Mouse (Mus musculus) MEL (cell line): ENCODE results near the gene Mydgf. TPM values are rescaled to one million over a fixed set of nuclear protein-coding genes. Genes with fewer than 3 reads are reported as not detected.

Source experiments
- DNase-seq: peaks from one replicate; pipeline ENCODE4 v3.0.0; 2011; ENCODE audit warnings: low read depth, low spot score
- H3K27ac ChIP-seq: 2 replicates; pipeline ENCODE4 v1.5.1; 2012; ENCODE audit warnings: low read depth, mild to moderate bottlenecking, control low read depth, low read length, moderate library complexity; ENCODE audit not compliant: control insufficient read depth
- H3K27me3 ChIP-seq, 2 experiments: fragments of 150-350 bp in 1 of 2; sonication (generic) in 1 of 2; 2 replicates each; pipeline ENCODE4 v1.6.1; 2012; ENCODE audit warnings: low read length in 2 of 2, mild to moderate bottlenecking in 2 of 2, improper control_type of control experiment in 1 of 2, moderate library complexity in 1 of 2; ENCODE audit not compliant: insufficient read depth in 2 of 2, control insufficient read depth in 1 of 2
- H3K36me3 ChIP-seq, 2 experiments: 2 replicates each; pipeline ENCODE4 v1.6.1; 2012 to 2014; ENCODE audit warnings: low read length in 2 of 2, improper control_type of control experiment in 1 of 2, inconsistent platforms in 1 of 2, mild to moderate bottlenecking in 1 of 2; ENCODE audit not compliant: insufficient read depth in 2 of 2, control insufficient read depth in 1 of 2
- H3K4me1 ChIP-seq, 2 experiments: fragments of 150-350 bp in 1 of 2; sonication (generic) in 1 of 2; 2 replicates each; pipeline ENCODE4 v1.6.1; 2012; ENCODE audit warnings: low read length in 2 of 2, improper control_type of control experiment in 1 of 2, mild to moderate bottlenecking in 1 of 2; ENCODE audit not compliant: insufficient read depth in 2 of 2, control insufficient read depth in 1 of 2
- H3K4me3 ChIP-seq, 2 experiments: fragments of 150-350 bp in 1 of 2; sonication (generic) in 1 of 2; 2 replicates each; pipeline ENCODE4 v1.5.1; 2012; ENCODE audit warnings: low read depth in 2 of 2, low read length in 2 of 2, mild to moderate bottlenecking in 2 of 2, moderate library complexity in 2 of 2, control low read depth in 1 of 2, improper control_type of control experiment in 1 of 2; ENCODE audit not compliant: control insufficient read depth in 1 of 2, insufficient read depth in 1 of 2
- H3K79me2 ChIP-seq: 2 replicates; pipeline ENCODE4 v1.6.1; 2012; ENCODE audit warnings: mild to moderate bottlenecking, low read length, moderate library complexity; ENCODE audit not compliant: control insufficient read depth, poor library complexity, insufficient read depth
- H3K9ac ChIP-seq: 2 replicates; pipeline ENCODE4 v1.6.1; 2012; ENCODE audit warnings: low read depth, mild to moderate bottlenecking, control low read depth, low read length, moderate library complexity; ENCODE audit not compliant: control insufficient read depth, poor library complexity, severe bottlenecking
- H3K9me3 ChIP-seq: fragments of 150-350 bp; sonication (generic); replicated peaks from 2 replicates; pipeline ENCODE4 v1.6.1; 2012; ENCODE audit warnings: mild to moderate bottlenecking, low read length, improper control_type of control experiment, moderate library complexity; ENCODE audit not compliant: insufficient read depth
- BHLHE40 ChIP-seq: IDR thresholded peaks from 2 replicates; pipeline ENCODE4 v1.6.1; 2012; ENCODE audit warnings: low read depth, mild to moderate bottlenecking, inconsistent platforms, low read length, improper control_type of control experiment, borderline replicate concordance
- CHD1 ChIP-seq: IDR thresholded peaks from 2 replicates; pipeline ENCODE4 v1.6.1; 2012; ENCODE audit warnings: low read depth, mild to moderate bottlenecking, inconsistent platforms, low read length, improper control_type of control experiment
- CHD2 ChIP-seq: IDR thresholded peaks from 2 replicates; pipeline ENCODE4 v1.6.1; 2011; ENCODE audit warnings: low read length, improper control_type of control experiment
- E2F4 ChIP-seq: IDR thresholded peaks from 2 replicates; pipeline ENCODE4 v1.6.1; 2011; ENCODE audit warnings: low read depth, low read length, improper control_type of control experiment, borderline replicate concordance
- EP300 ChIP-seq, 2 experiments: IDR thresholded peaks; 2 replicates each; pipeline ENCODE4 v1.6.1; 2011; ENCODE audit warnings: improper control_type of control experiment in 2 of 2, low read length in 2 of 2, low read depth in 1 of 2, mild to moderate bottlenecking in 1 of 2
- GATA1 ChIP-seq: IDR thresholded peaks from 2 replicates; pipeline ENCODE4 v1.6.1; 2011; ENCODE audit warnings: low read depth, low read length, improper control_type of control experiment
- HCFC1 ChIP-seq: IDR thresholded peaks from 2 replicates; pipeline ENCODE4 v1.6.1; 2012; ENCODE audit warnings: low read depth, mild to moderate bottlenecking, inconsistent platforms, low read length, improper control_type of control experiment, moderate library complexity
- KAT2A ChIP-seq: conservative IDR thresholded peaks from 2 replicates; pipeline ENCODE4 v1.6.1; 2012; ENCODE audit warnings: low read depth, low read length, improper control_type of control experiment, inconsistent platforms
- MAFK ChIP-seq: IDR thresholded peaks from 2 replicates; pipeline ENCODE4 v1.6.1; 2011; ENCODE audit warnings: low read depth, mild to moderate bottlenecking, low read length, improper control_type of control experiment, borderline replicate concordance
- MEF2A ChIP-seq: IDR thresholded peaks from 2 replicates; pipeline ENCODE4 v1.6.1; 2014; ENCODE audit warnings: low read depth, mild to moderate bottlenecking, inconsistent platforms, low read length, improper control_type of control experiment; ENCODE audit not compliant: poor library complexity, insufficient replicate concordance, severe bottlenecking; ENCODE audit errors: extremely low read depth
- MYC ChIP-seq: IDR thresholded peaks from 2 replicates; pipeline ENCODE4 v1.6.1; 2011; ENCODE audit warnings: low read depth, mild to moderate bottlenecking, low read length, improper control_type of control experiment, moderate library complexity
- NELFE ChIP-seq: IDR thresholded peaks from 2 replicates; pipeline ENCODE4 v1.6.1; 2011; ENCODE audit warnings: low read depth, low read length, improper control_type of control experiment
- POLR2AphosphoS5 ChIP-seq: IDR thresholded peaks from 2 replicates; pipeline ENCODE4 v1.6.1; 2012; ENCODE audit warnings: low read depth, borderline replicate concordance, mild to moderate bottlenecking, inconsistent platforms, low read length, moderate library complexity, mixed read lengths
- RAD21 ChIP-seq: IDR thresholded peaks from 2 replicates; pipeline ENCODE4 v1.6.1; 2011; ENCODE audit warnings: mild to moderate bottlenecking, low read depth, low read length, improper control_type of control experiment
- SMC3 ChIP-seq: IDR thresholded peaks from 2 replicates; pipeline ENCODE4 v1.6.1; 2011; ENCODE audit warnings: low read depth, low read length, improper control_type of control experiment
- UBTF ChIP-seq: IDR thresholded peaks from 2 replicates; pipeline ENCODE4 v1.6.1; 2012; ENCODE audit warnings: low read depth, mild to moderate bottlenecking, inconsistent platforms, low read length, improper control_type of control experiment, moderate library complexity, borderline replicate concordance; ENCODE audit not compliant: insufficient read depth
- USF1 ChIP-seq: IDR thresholded peaks from 2 replicates; pipeline ENCODE4 v1.6.1; 2014; ENCODE audit warnings: low read depth, mild to moderate bottlenecking, inconsistent platforms, low read length, improper control_type of control experiment, moderate library complexity
- ZC3H11A ChIP-seq: IDR thresholded peaks from 2 replicates; pipeline ENCODE4 v1.6.1; 2012; ENCODE audit warnings: low read depth, mild to moderate bottlenecking, inconsistent platforms, low read length, improper control_type of control experiment
- polyA plus RNA-seq, 2 experiments: library from polyadenylated mRNA; stranded (reverse) in 1 of 2; unstranded in 1 of 2; fragments of >175 nt in 1 of 2; fragments of >200 nt in 1 of 2; gene quantifications; 2 replicates each; pipeline versions ENCODE4 v1.2.1 to v1.2.4; 2012; ENCODE audit warnings: low replicate concordance in 2 of 2, low read depth in 1 of 2; ENCODE audit not compliant: insufficient read length in 2 of 2, insufficient read depth in 1 of 2, missing spikeins in 1 of 2
- total RNA-seq: library from RNA; depleted of rRNA; stranded (reverse); fragments of 300-350 nt; gene quantifications from 2 replicates; pipeline ENCODE4 v1.2.3, GENCODE M21; 2012

Gene Mydgf
- total and polyA plus RNA-seq, 3 experiments, result 117 to 137 TPM; not detected in 1

GRCm38 (mm10) chr17:56159729-56160128, 24.0 kb downstream of the Mydgf start (continued):
- peak; percentile 79 for TF ChIP-seq SMC3
- TF ChIP-seq, all 39 proteins: peak for 4

GRCm38 (mm10) chr17:56153643-56154042, 30.1 kb downstream of the Mydgf start:
- H3K79me2 ChIP-seq, result no peaks in the 10 kb centered on the region
- H3K4me1 ChIP-seq, result peaks cover 0 to 4% of the 10 kb centered on the region in 2 experiments; a peak in 2 of 4 replicates
- no peak for DNase-seq
- no peak overlapping the region for H3K4me3 ChIP-seq
- H3K9me3 ChIP-seq, result no peaks in the 10 kb centered on the region
- no peak overlapping the region for H3K27ac ChIP-seq
- H3K36me3 ChIP-seq, result peaks cover 0 to 4% of the 10 kb centered on the region in 2 experiments; a peak in 1 of 4 replicates
- H3K27me3 ChIP-seq, result peaks cover 9 to 22% of the 10 kb centered on the region in 2 experiments
- no peak overlapping the region for H3K9ac ChIP-seq
- TF ChIP-seq GATA1 (no peak), BHLHE40 (no peak), E2F4 (no peak), KAT2A (no peak), USF1 (no peak)

GRCm38 (mm10) chr17:56149897-56150296, 33.8 kb downstream of the Mydgf start:
- Histone ChIP-seq H3K27ac (no peak overlapping the region), H3K27me3 (peaks cover 2 to 3% of the 10 kb centered on the region in 2 experiments; a peak in 3 of 4 replicates), H3K36me3 (peaks cover 0 to 4% of the 10 kb centered on the region in 2 experiments; a peak in 1 of 4 replicates), H3K4me3 (no peak overlapping the region), H3K9me3 (no peaks in the 10 kb centered on the region), H3K4me1 (peaks cover 0 to 4% of the 10 kb centered on the region in 2 experiments; a peak in 2 of 4 replicates), H3K79me2 (no peaks in the 10 kb centered on the region), H3K9ac (no peak overlapping the region)
- TF ChIP-seq NELFE (no peak), UBTF (no peak), EP300 (IDR thresholded peaks at IDR 0.05; ENCODE audit: low read depth in 1 of 2, low read length in 2 of 2) (no peak), MAFK (no peak), HCFC1 (no peak), MYC (no peak), ZC3H11A (no peak), POLR2AphosphoS5 (no peak), SMC3 (no peak), MEF2A (no peak), CHD1 (no peak), RAD21 (no peak), KAT2A (no peak), CHD2 (no peak)
- TF ChIP-seq, all 39 proteins: peak for 0
- no peak for DNase-seq
